Mouse (Mus musculus): ENCODE data around the gene Nppc. TPM values are rescaled to one million over a fixed set of nuclear protein-coding genes. Genes with fewer than 3 reads are reported as not detected.
A peak's percentile ranks its signal among the peaks of the same experiment; 100 is the strongest.

The Nppc gene
- total RNA-seq, 2 experiments from 2014 or later: not detected

DNA sequence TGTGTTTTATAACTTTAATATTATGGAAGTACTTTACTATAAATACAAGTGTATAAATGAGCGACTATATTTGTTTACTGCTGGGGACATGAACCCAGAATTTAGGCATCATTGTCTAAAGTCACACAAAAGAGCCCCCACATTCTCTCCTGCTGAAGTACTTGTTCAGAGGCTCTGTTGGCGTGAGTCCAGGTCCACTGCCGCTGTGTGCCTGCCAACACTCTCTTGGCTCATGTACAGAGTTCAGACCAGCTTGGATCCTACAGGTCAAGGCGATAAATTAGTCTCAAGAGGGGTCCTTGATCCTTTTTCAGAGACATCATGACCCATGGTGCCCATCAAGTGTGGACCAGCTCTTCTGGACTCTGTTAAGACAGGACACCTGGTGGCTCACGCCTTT is 13.3 kb downstream of the Nppc start:
- ATAC-seq (ENCODE audit: poor library complexity, severe bottlenecking): no peak

DNA sequence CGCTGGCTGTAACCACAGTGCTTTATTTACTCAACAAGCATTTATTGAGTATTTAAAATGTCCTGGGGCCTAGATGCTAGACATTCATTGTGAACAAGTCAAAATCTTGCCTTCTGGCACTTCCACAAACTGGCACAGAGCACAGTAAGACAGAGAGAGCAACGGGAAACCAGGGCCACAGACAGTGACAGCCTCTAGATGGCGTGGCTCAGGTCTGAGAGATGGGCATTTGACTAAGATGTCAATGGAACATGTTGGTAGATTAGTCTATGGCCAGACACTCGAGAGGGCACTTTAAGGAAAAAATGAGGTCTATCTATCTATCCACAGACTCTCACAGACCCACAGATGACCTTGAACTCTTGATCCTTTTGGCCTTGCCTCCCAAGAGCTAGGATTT is 17.7 kb downstream of the Nppc start:
- ATAC-seq (ENCODE audit: poor library complexity, severe bottlenecking): no peak

GRCm38 (mm10) chr1:86650272-86650671 is 20.1 kb downstream of the Nppc start:
- peak; percentile 60 for ATAC-seq (ENCODE audit: poor library complexity, severe bottlenecking)

GRCm38 (mm10) chr1:86647517-86647916 is 22.9 kb downstream of the Nppc start:
- no peak for ATAC-seq (ENCODE audit: poor library complexity, severe bottlenecking)

DNA sequence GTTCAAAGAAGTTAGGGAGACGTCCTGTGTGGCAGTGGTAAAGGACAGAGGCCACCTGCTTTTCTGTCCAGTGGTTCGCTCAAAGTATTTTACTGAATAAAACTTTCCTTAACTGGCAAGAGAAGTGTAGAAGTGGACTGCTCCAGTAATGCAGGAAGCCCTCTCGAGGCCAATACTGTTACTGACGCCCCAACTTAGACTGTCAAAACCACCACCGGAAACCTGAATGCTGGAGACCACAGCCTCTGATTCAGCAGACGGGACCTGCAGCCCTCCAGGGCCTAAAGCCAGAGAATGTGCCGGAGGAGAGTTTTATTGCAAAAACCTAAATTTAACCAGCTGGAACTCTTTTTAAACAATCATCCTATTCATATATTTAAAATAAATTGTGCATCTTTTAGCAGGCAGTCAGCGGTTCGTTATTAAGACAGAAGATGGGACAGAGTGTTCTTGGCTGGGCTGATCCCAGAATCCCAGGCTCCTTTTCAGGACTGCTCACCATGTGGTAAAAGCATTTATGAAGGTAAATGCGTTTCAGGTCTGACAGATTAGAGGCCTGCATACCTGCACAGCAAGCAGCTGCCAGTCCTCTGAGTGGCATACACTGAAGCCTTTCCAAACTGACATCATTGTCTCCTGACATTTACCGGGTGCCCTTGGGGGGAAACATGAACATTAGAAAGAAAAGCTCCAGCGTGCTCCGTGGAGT is 27.1 kb downstream of the Nppc start:
- ATAC-seq (ENCODE audit: poor library complexity, severe bottlenecking): peak; percentile 45; the same call in 1 of the 2 replicates

DNA sequence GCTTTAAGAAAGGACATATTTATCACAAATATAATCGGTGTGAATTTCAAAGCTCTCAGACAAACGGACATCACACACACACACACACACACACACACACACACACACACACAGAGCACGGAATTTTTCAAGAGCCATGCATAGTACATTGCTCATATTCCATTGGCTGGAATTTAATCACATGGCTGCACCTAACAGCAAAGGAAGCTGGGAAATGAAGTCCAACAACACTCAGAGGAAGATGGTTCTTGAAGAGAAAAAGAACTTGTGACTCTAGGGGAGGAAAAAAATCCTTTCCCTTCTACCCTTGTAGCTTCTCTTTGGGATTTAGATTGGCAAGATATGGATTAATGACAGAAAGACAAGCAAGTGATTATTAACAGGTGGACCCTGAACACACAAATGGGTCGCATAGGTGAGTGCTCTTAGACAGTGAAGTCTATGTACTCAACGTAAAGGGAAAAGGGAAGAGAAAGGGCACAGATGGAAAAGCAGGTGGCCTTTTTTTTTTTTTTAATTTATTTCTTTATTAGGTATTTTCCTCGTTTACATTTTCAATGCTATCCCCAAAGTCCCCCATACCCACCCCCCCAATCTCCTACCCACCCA is 35.5 kb downstream of the Nppc start:
- ATAC-seq (ENCODE audit: poor library complexity, severe bottlenecking): no peak

GRCm38 (mm10) chr1:86633840-86634750 is 36.3 kb downstream of the Nppc start:
- no peak for ATAC-seq (ENCODE audit: poor library complexity, severe bottlenecking)

GRCm38 (mm10) chr1:86633434-86633833 is 36.9 kb downstream of the Nppc start:
- no peak for ATAC-seq (ENCODE audit: poor library complexity, severe bottlenecking)

DNA sequence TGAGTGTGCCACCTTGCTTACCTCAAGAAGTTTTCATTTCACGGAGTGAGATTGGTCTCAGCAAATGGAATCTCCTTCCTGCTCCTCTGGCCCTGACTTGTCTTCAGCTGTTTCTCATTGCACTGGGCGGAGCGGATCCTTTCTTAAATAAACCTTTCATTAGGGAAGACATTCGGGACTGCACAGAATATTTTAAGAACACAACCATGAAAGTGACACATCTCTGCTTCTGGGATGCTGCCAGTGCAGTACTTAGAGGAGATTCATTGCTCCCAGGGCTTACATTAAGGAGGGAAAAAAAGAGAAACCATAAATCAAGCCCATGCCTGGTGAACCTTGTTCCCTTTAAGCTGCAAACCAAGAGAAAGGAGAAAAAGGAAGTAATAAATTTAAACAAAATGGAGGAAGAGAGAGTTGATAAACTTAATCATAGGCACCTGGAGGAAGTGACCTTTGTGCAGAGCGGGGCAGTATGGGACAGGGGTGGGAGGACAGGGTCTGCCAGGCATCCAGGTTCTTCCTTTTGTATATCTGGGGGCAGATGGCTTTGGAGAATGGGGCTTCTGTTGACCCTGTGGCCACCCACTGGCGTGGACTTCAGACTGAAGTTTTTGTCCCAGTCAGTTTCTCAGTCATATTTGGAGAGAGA is 37.5 kb downstream of the Nppc start:
- no peak for ATAC-seq (ENCODE audit: poor library complexity, severe bottlenecking)

GRCm38 (mm10) chr1:86630527-86630926 is 39.8 kb downstream of the Nppc start:
- no peak for ATAC-seq (ENCODE audit: poor library complexity, severe bottlenecking)

- ATAC-seq (ENCODE audit: poor library complexity, severe bottlenecking): no peak
These were observed 40.4 kb downstream of the Nppc start for GRCm38 (mm10) chr1:86629936-86630335.

DNA sequence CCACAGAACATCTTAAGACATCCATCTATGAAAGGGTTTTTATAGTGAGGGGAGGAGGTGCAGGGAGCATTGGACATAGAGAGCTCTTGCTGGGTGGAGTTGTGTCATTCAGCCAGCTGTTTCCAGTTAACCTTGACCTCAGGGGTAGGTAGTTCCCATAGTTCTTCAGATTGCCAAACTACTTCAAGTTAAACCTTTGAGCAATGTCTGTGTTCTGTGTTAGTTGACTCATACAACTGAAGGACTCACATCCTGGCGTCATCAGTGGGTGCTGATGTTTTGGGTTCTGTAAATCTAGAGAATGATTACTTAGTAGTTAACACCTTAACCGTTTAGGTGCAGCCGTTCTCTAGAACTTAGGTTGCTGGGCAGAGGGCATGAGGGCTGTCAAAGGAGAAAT is 42.1 kb downstream of the Nppc start:
- no peak for ATAC-seq (ENCODE audit: poor library complexity, severe bottlenecking)

GRCm38 (mm10) chr1:86623001-86624000 is 47.1 kb downstream of the Nppc start:
- no peak for ATAC-seq (ENCODE audit: poor library complexity, severe bottlenecking)

DNA sequence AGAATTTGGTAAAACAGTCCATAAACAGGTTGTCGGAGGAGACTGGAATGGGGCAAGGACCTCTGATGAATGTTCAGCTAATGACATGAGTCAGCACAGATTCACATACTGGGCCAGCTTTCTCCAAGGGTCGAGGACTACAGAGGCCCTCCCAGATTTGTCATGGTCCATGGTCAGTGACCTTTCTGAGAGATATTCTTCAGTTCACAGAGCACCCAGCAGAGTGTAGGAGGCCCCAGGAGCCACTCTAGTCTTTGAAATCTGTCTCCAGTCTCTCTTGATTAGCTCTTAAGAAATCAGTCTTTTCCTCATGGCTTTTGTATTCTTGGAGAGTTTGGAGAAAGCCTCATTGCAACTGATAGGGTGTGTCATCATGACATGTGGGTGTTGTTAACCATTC is 48.1 kb downstream of the Nppc start:
- ATAC-seq (ENCODE audit: poor library complexity, severe bottlenecking): no peak

DNA sequence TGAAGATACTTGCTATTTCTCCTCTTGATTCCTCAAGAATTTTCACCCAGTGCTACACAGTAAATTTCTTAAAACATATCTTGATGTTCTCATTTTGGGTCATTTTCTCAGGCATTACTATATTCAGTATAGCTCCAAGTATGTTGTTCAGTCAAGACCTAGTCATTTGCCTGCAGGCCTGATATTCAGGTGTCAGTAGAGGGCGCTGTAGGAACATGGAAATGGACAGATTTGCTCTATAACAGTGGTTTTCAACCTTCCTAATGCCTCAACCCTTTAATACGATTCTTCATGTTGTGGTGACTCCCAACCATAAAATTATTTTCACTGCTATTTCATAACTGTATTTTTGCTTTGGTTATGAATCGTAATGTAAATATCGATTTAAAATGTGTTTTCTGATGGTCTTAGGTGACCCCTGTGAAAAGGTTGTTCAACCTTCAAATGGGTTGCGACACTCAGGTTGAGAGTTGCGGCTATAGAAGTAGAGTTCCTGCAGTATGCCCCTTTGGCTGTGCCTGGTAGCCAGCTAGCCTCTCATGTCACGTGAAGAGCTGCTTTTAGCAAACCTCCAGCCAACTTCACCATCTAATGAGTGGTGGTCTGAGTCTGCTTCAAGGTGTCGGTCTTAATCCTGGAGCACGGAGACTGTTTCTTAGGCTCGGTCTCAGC is 51.8 kb downstream of the Nppc start:
- ATAC-seq (ENCODE audit: poor library complexity, severe bottlenecking): no peak; the same call in 1 of the 2 replicates
